Comparison of ENCODE assay signal across 8 mouse cellular contexts in genomic region chr7:128672408-128673010, GRCm38 (mm10).
DNase-seq lines count a peak whose midpoint lies in the region; ATAC-seq and TF ChIP-seq lines count a peak whose summit lies in the region.

No protein-coding gene starts in this region.

- no peak for TF ChIP-seq CTCF in gastrocnemius, adult 2 months (IDR thresholded peaks at IDR 0.05)

- ATAC-seq in liver, embryonic 15.5 days (ENCODE audit: insufficient read depth), result peak; percentile 94
- peak; percentile 56; the same call in 1 of the 2 replicates for ATAC-seq in stomach, embryonic 14.5 days (ENCODE audit: insufficient number of reproducible peaks, insufficient read depth, low FRiP score, low read depth)

- H3K4me3 ChIP-seq in gastrocnemius, adult 2 months, result no peak overlapping the region
- H3K4me3 ChIP-seq in hindbrain, embryonic 10.5 days, result peak overlapping the region; percentile 32
- H3K4me3 ChIP-seq in liver, embryonic 15.5 days (replicated peaks), result peak overlapping the region; percentile 30
- H3K4me3 ChIP-seq in stomach, embryonic 14.5 days (ENCODE audit: low read depth, low read length), result no peak overlapping the region

- H3K9ac ChIP-seq in liver, embryonic 15.5 days, result peak overlapping the region; percentile 30; the same call in 1 of the 2 replicates
- no peak overlapping the region for H3K9ac ChIP-seq in stomach, embryonic 14.5 days (replicated peaks; ENCODE audit: low read depth, low read length)

- no peaks in the 10 kb centered on the region for H3K9me3 ChIP-seq in hindbrain, embryonic 10.5 days
- H3K9me3 ChIP-seq in liver, embryonic 15.5 days (replicated peaks), result no peaks in the 10 kb centered on the region
- H3K9me3 ChIP-seq in stomach, embryonic 14.5 days (ENCODE audit: control insufficient read depth, low read depth, low read length), result no peaks in the 10 kb centered on the region

- H3K4me1 ChIP-seq in hindbrain, embryonic 10.5 days (replicated peaks), result peaks cover 27% of the 10 kb centered on the region
- H3K4me1 ChIP-seq in liver, embryonic 15.5 days (replicated peaks), result peaks cover 42% of the 10 kb centered on the region
- 0 out of 2 replicates have a peak, but pooled peaks cover 9% of the 10 kb centered on the region for H3K4me1 ChIP-seq in stomach, embryonic 14.5 days (ENCODE audit: control insufficient read depth, insufficient read depth, low read length)

- intact Hi-C loops in gastrocnemius, adult 2 months (cut with DNase I), result loop anchor here (5.0 kb wide), 1 partner anchor 90 kb away; no protein-coding TSS in a partner anchor

- 7% methylated on average over 15 of the region's 15 CpGs for WGBS in hindbrain, embryonic 10.5 days
- WGBS in liver, embryonic 15.5 days (ENCODE audit: insufficient replicate concordance), result 8% methylated on average over 15 of the region's 15 CpGs
- WGBS in stomach, embryonic 14.5 days, result 13% methylated on average over 15 of the region's 15 CpGs

- H3K27me3 ChIP-seq in hindbrain, embryonic 10.5 days (ENCODE audit: insufficient read depth, poor library complexity, severe bottlenecking), result no peaks in the 10 kb centered on the region
- no peaks in the 10 kb centered on the region for H3K27me3 ChIP-seq in liver, embryonic 15.5 days
- no peaks in the 10 kb centered on the region for H3K27me3 ChIP-seq in stomach, embryonic 14.5 days (ENCODE audit: control insufficient read depth, insufficient read depth, low read length)

- H3K4me2 ChIP-seq in liver, embryonic 15.5 days, result peak overlapping the region; percentile 71
- no peak overlapping the region for H3K4me2 ChIP-seq in stomach, embryonic 14.5 days (replicated peaks; ENCODE audit: low read depth, low read length)

- H3K36me3 ChIP-seq in hindbrain, embryonic 10.5 days, result peaks cover 17% of the 10 kb centered on the region
- peaks cover 19% of the 10 kb centered on the region for H3K36me3 ChIP-seq in liver, embryonic 15.5 days (replicated peaks)
- H3K36me3 ChIP-seq in stomach, embryonic 14.5 days (ENCODE audit: control insufficient read depth, insufficient read depth, low read length), result no peaks in the 10 kb centered on the region; the same call in 1 of the 2 replicates

- H3K27ac ChIP-seq in gastrocnemius, adult 2 months, result peak overlapping the region; percentile 12; the same call in 1 of the 2 replicates
- H3K27ac ChIP-seq in hindbrain, embryonic 10.5 days, result peak overlapping the region; percentile 81
- peak overlapping the region; percentile 88 for H3K27ac ChIP-seq in liver, embryonic 15.5 days (replicated peaks)
- H3K27ac ChIP-seq in stomach, embryonic 14.5 days (ENCODE audit: low read length), result no peak overlapping the region

- DNase-seq in gastrocnemius, adult 2 months, result peak; percentile 16
- DNase-seq in gastrocnemius, adult 8-10 months (ENCODE audit: low spot score in 2 of 2), result no peak
- peak; percentile 87 for DNase-seq in adrenal gland, adult 2 months
- peak; percentile 56 for DNase-seq in embryo, embryonic 10.5 days (ENCODE audit: low spot score)
- DNase-seq in hindbrain, embryonic 10.5 days (ENCODE audit: low spot score), result peak; percentile 50
- no peak for DNase-seq in gastrocnemius, postnatal 25 days

Comparison
In these comparisons a context has a peak if more than half of its experiments do, and no peak if none do; other contexts are left out.
1. DNase-seq: peak in gastrocnemius, adult 2 months (single experiment), adrenal gland, adult 2 months (single experiment), embryo, embryonic 10.5 days (single experiment) and hindbrain, embryonic 10.5 days (single experiment); none in gastrocnemius, adult 8-10 months (0 of 2) and gastrocnemius, postnatal 25 days (single experiment).
2. H3K4me3 ChIP-seq: peak in hindbrain, embryonic 10.5 days (single experiment) and liver, embryonic 15.5 days (single experiment); none in gastrocnemius, adult 2 months (single experiment) and stomach, embryonic 14.5 days (single experiment).